Mouse (Mus musculus) liver, embryonic 15.5 days (tissue): Measurements from ENCODE around the gene Chdh. TPM values are rescaled to one million over a fixed set of nuclear protein-coding genes. Genes with fewer than 3 reads are reported as not detected.

Source experiments
- ATAC-seq: fragments of 200-750 bp; cut with Nextera tagmentation; 2 replicates; pipeline ENCODE4 v1.8.0; 2017; ENCODE audit warnings: moderate number of reproducible peaks, mild to moderate bottlenecking, moderate library complexity; ENCODE audit not compliant: insufficient read depth
- H3K27ac ChIP-seq: fragments of 300-500 bp; sonication (generic); replicated peaks from 2 replicates; pipeline ENCODE4 v1.5.1; 2015; ENCODE audit warnings: mild to moderate bottlenecking, inconsistent platforms
- H3K27me3 ChIP-seq: fragments of 300-500 bp; sonication (generic); 2 replicates; pipeline ENCODE4 v1.6.1; 2015; ENCODE audit warnings: mild to moderate bottlenecking, inconsistent platforms
- H3K36me3 ChIP-seq: fragments of 300-500 bp; sonication (generic); replicated peaks from 2 replicates; pipeline ENCODE4 v1.6.1; 2015; ENCODE audit warnings: moderate library complexity, mild to moderate bottlenecking, inconsistent platforms
- H3K4me1 ChIP-seq: fragments of 300-500 bp; sonication (generic); replicated peaks from 2 replicates; pipeline ENCODE4 v1.6.1; 2015; ENCODE audit warnings: inconsistent platforms
- H3K4me2 ChIP-seq: fragments of 300-500 bp; sonication (generic); 2 replicates; pipeline ENCODE4 v1.6.1; 2015; ENCODE audit warnings: moderate library complexity, mild to moderate bottlenecking, inconsistent platforms
- H3K4me3 ChIP-seq: fragments of 300-500 bp; sonication (generic); replicated peaks from 2 replicates; pipeline ENCODE4 v1.5.1; 2015; ENCODE audit warnings: mild to moderate bottlenecking, inconsistent platforms
- H3K9ac ChIP-seq: fragments of 300-500 bp; sonication (generic); 2 replicates; pipeline ENCODE4 v1.6.1; 2015; ENCODE audit warnings: moderate library complexity, mild to moderate bottlenecking, inconsistent platforms
- H3K9me3 ChIP-seq: fragments of 300-500 bp; sonication (generic); replicated peaks from 2 replicates; pipeline ENCODE4 v1.6.1; 2016; ENCODE audit warnings: inconsistent platforms
- WGBS: fragments of 180-500 bp; shearing (Covaris S2); methylation state at CpG from one replicate; pipeline ENCODE4 v1.1.7; 2015; ENCODE audit warnings: mixed read lengths; ENCODE audit not compliant: insufficient replicate concordance; 5-methylcytosine and 5-hydroxymethylcytosine counted together
- microRNA-seq: library from miRNA; unstranded; fragments of <30 nt; microRNA quantifications from one replicate; pipeline ENCODE4, GENCODE M21; 2016
- polyA plus RNA-seq: library from polyadenylated mRNA; unstranded; fragments of >200 nt; fragmentation: Nextera tagmentation; extraction: Ambion mirVana; gene quantifications from 2 replicates; pipeline ENCODE4 v1.2.1, GENCODE M21; 2015

Gene Chdh
- polyA plus RNA-seq, 1 experiment from 2014 or later: 3.2 TPM

- Histone ChIP-seq H3K9me3 (no peaks in the 10 kb centered on the region), H3K9ac (no peak overlapping the region), H3K27me3 (no peaks in the 10 kb centered on the region), H3K27ac (no peak overlapping the region), H3K4me3 (no peak overlapping the region), H3K4me1 (peaks cover 37% of the 10 kb centered on the region), H3K4me2 (no peak overlapping the region), H3K36me3 (no peaks in the 10 kb centered on the region)
- no peak for ATAC-seq
- WGBS: 57% methylated on average over 2 of the region's 2 CpGs
Observed at GRCm38 (mm10) chr14:30064864-30065263, 56.0 kb downstream of the Chdh start.

GRCm38 (mm10) chr14:30066752-30067151, 57.9 kb downstream of the Chdh start:
- Histone ChIP-seq H3K9ac (no peak overlapping the region), H3K9me3 (no peaks in the 10 kb centered on the region), H3K27ac (no peak overlapping the region), H3K4me3 (no peak overlapping the region), H3K36me3 (no peaks in the 10 kb centered on the region), H3K4me2 (no peak overlapping the region; the same call in 1 of the 2 replicates), H3K27me3 (no peaks in the 10 kb centered on the region), H3K4me1 (peaks cover 37% of the 10 kb centered on the region)
- ATAC-seq: no peak
- WGBS: 59% methylated on average over 12 of the region's 12 CpGs

GRCm38 (mm10) chr14:30068566-30068965, 59.7 kb downstream of the Chdh start:
- H3K4me2 ChIP-seq: no peak overlapping the region
- no peaks in the 10 kb centered on the region for H3K27me3 ChIP-seq
- no peak overlapping the region for H3K9ac ChIP-seq
- no peak overlapping the region for H3K27ac ChIP-seq
- H3K36me3 ChIP-seq: no peaks in the 10 kb centered on the region
- ATAC-seq: no peak
- no peaks in the 10 kb centered on the region for H3K9me3 ChIP-seq
- no peak overlapping the region for H3K4me3 ChIP-seq
- peaks cover 27% of the 10 kb centered on the region for H3K4me1 ChIP-seq
- WGBS: 53% methylated on average over 3 of the region's 3 CpGs

- no peaks in the 10 kb centered on the region for H3K4me1 ChIP-seq
- no peak overlapping the region for H3K4me2 ChIP-seq
- 62% methylated on average over 7 of the region's 7 CpGs for WGBS
- H3K4me3 ChIP-seq: no peak overlapping the region
- H3K9ac ChIP-seq: no peak overlapping the region
- no peak for ATAC-seq
- H3K27me3 ChIP-seq: no peaks in the 10 kb centered on the region
- H3K9me3 ChIP-seq: no peaks in the 10 kb centered on the region
- no peaks in the 10 kb centered on the region for H3K36me3 ChIP-seq
- no peak overlapping the region for H3K27ac ChIP-seq
Observed at GRCm38 (mm10) chr14:30075268-30075887, 66.6 kb downstream of the Chdh start.

GRCm38 (mm10) chr14:30078115-30078808, 69.4 kb downstream of the Chdh start:
- Histone ChIP-seq H3K9ac (no peak overlapping the region), H3K4me1 (no peaks in the 10 kb centered on the region), H3K9me3 (no peaks in the 10 kb centered on the region), H3K36me3 (no peaks in the 10 kb centered on the region), H3K27ac (no peak overlapping the region), H3K4me2 (no peak overlapping the region), H3K27me3 (no peaks in the 10 kb centered on the region), H3K4me3 (no peak overlapping the region)
- 67% methylated on average over 15 of the region's 15 CpGs for WGBS
- ATAC-seq: no peak

GRCm38 (mm10) chr14:30079729-30080128, 70.9 kb downstream of the Chdh start:
- H3K4me1 ChIP-seq: no peaks in the 10 kb centered on the region
- no peak for ATAC-seq
- H3K27me3 ChIP-seq: no peaks in the 10 kb centered on the region
- H3K9ac ChIP-seq: no peak overlapping the region
- H3K4me2 ChIP-seq: no peak overlapping the region
- H3K27ac ChIP-seq: no peak overlapping the region
- no peak overlapping the region for H3K4me3 ChIP-seq
- H3K36me3 ChIP-seq: no peaks in the 10 kb centered on the region
- H3K9me3 ChIP-seq: no peaks in the 10 kb centered on the region
- WGBS: 74% methylated on average over 4 of the region's 4 CpGs

Small RNA genes within 50 kb of the gene (microRNA-seq; reads per million reads assigned to microRNA genes)
- not detected for gene Mir6947

Other genes starting within 250 kb of the Chdh start
- gene Selenok, start 40.7 kb upstream of the Chdh start, polyA plus RNA-seq: 132 TPM in 2 replicates
- 22.5 and 23.6 TPM in 2 replicates for gene Actr8, start 30.7 kb upstream of the Chdh start, polyA plus RNA-seq
- 2.4 and 3.6 TPM in 2 replicates for gene Il17rb, start 127 bp upstream of the Chdh start, polyA plus RNA-seq